Mouse (Mus musculus): ENCODE results near the gene Lrpprc. TPM values are rescaled to one million over a fixed set of nuclear protein-coding genes. Genes with fewer than 3 reads are reported as not detected.

The Lrpprc gene
- total and polyA plus RNA-seq, 3 experiments: 54.4 to 73.8 (median 65.9) TPM

- no peak overlapping the region for H3K27ac ChIP-seq (ENCODE audit: insufficient read depth, low read depth)
- in situ Hi-C loops (cut with MboI; ENCODE audit: low pct_ligation_motif_present, low pct_unique_long_range_greater_than_20kb, low sequenced_read_pairs): no loop called here
- peaks cover 32 to 87% of the 10 kb centered on the region in 2 experiments for H3K36me3 ChIP-seq (replicated peaks in 1 of 2; ENCODE audit: control insufficient read depth in 1 of 2, insufficient read depth in 1 of 2, low read length in 1 of 2)
These were observed 65.4 kb downstream of the Lrpprc start for GRCm38 (mm10) chr17:84725163-84725562.

GRCm38 (mm10) chr17:84724028-84724427 is 66.6 kb downstream of the Lrpprc start:
- Histone ChIP-seq H3K4me3 (replicated peaks in 1 of 3; ENCODE audit: low read depth in 2 of 3, low read length in 2 of 3, poor library complexity in 1 of 3) (no peak overlapping the region), H3K9ac (ENCODE audit: insufficient read depth, low read depth) (no peak overlapping the region), H3K9me3 (replicated peaks; ENCODE audit: low read length) (no peaks in the 10 kb centered on the region), H3K36me3 (replicated peaks in 1 of 2; ENCODE audit: control insufficient read depth in 1 of 2, insufficient read depth in 1 of 2, low read length in 1 of 2) (peaks cover 33 to 87% of the 10 kb centered on the region in 2 experiments), H3K27me3 (replicated peaks) (no peaks in the 10 kb centered on the region), H3K4me1 (ENCODE audit: control insufficient read depth in 1 of 2, insufficient read depth in 2 of 2) (peaks cover 2 to 47% of the 10 kb centered on the region in 2 experiments; a peak in 3 of 4 replicates), H3K4me2 (ENCODE audit: insufficient read depth, low read depth, poor library complexity, severe bottlenecking) (no peak overlapping the region), H3K27ac (ENCODE audit: insufficient read depth, low read depth) (peak overlapping the region; percentile 54), H3K79me2 (replicated peaks; ENCODE audit: control insufficient read depth, extremely low read depth, insufficient read depth, poor library complexity, severe bottlenecking) (no peaks in the 10 kb centered on the region)
- no peak for TF ChIP-seq IRF4 (IDR thresholded peaks at IDR 0.05; ENCODE audit: low read depth, low read length)
- TF ChIP-seq ELF1 (IDR thresholded peaks at IDR 0.05; ENCODE audit: low read depth, low read length): no peak
- TF ChIP-seq MAFK (IDR thresholded peaks at IDR 0.05; ENCODE audit: insufficient replicate concordance, low read length): no peak
- TF ChIP-seq JUND (conservative IDR thresholded peaks at IDR 0.05; ENCODE audit: low read depth, low read length): no peak
- TF ChIP-seq CHD2 (IDR thresholded peaks at IDR 0.05; ENCODE audit: low read length): no peak
- TF ChIP-seq POLR2AphosphoS2 (IDR thresholded peaks at IDR 0.05; ENCODE audit: low read depth, low read length): no peak
- no peak for TF ChIP-seq PAX5 (IDR thresholded peaks at IDR 0.05; ENCODE audit: low read length)
- TF ChIP-seq ZC3H11A (IDR thresholded peaks at IDR 0.05; ENCODE audit: low read depth, low read length): no peak
- no peak for TF ChIP-seq ETS1 (conservative IDR thresholded peaks at IDR 0.05; ENCODE audit: low read depth, low read length)
- TF ChIP-seq MXI1 (IDR thresholded peaks at IDR 0.05; ENCODE audit: low read depth, low read length): no peak
- no peak for TF ChIP-seq RAD21 (IDR thresholded peaks at IDR 0.05; ENCODE audit: low read depth, low read length)
- no peak for TF ChIP-seq TBP (conservative IDR thresholded peaks at IDR 0.05; ENCODE audit: low read depth, low read length)
- no peak for TF ChIP-seq TCF12 (IDR thresholded peaks at IDR 0.05; ENCODE audit: low read depth, low read length)
- no peak for TF ChIP-seq ZMIZ1 (IDR thresholded peaks at IDR 0.05; ENCODE audit: low read depth, low read length)
- TF ChIP-seq RCOR1 (conservative IDR thresholded peaks at IDR 0.05; ENCODE audit: low read depth, low read length): no peak
- in situ Hi-C loops (cut with MboI; ENCODE audit: low pct_ligation_motif_present, low pct_unique_long_range_greater_than_20kb, low sequenced_read_pairs): no loop called here
- dilution Hi-C loops (cut with MboI; ENCODE audit: extremely low pct_ligation_motif_present, extremely low pct_unique_long_range_greater_than_20kb, low sequenced_read_pairs): no loop called here
- no peak for DNase-seq (ENCODE audit: extremely low read depth)

More at GRCm38 (mm10) chr17:84725163-84725562, 65.4 kb downstream of the Lrpprc start:
- Histone ChIP-seq H3K4me3 (replicated peaks in 1 of 3; ENCODE audit: low read depth in 2 of 3, low read length in 2 of 3, poor library complexity in 1 of 3) (no peak overlapping the region), H3K4me1 (ENCODE audit: control insufficient read depth in 1 of 2, insufficient read depth in 2 of 2) (peaks cover 2 to 42% of the 10 kb centered on the region in 2 experiments; a peak in 3 of 4 replicates), H3K27me3 (replicated peaks) (no peaks in the 10 kb centered on the region), H3K4me2 (ENCODE audit: insufficient read depth, low read depth, poor library complexity, severe bottlenecking) (no peak overlapping the region), H3K9ac (ENCODE audit: insufficient read depth, low read depth) (no peak overlapping the region), H3K9me3 (replicated peaks; ENCODE audit: low read length) (no peaks in the 10 kb centered on the region), H3K79me2 (replicated peaks; ENCODE audit: control insufficient read depth, extremely low read depth, insufficient read depth, poor library complexity, severe bottlenecking) (no peaks in the 10 kb centered on the region)
- DNase-seq (ENCODE audit: extremely low read depth): no peak
- no peak for TF ChIP-seq BHLHE40 (IDR thresholded peaks at IDR 0.05; ENCODE audit: low read depth, low read length)
- no peak for TF ChIP-seq NELFE (IDR thresholded peaks at IDR 0.05; ENCODE audit: low read depth, low read length)
- no peak for TF ChIP-seq ZKSCAN1 (IDR thresholded peaks at IDR 0.05; ENCODE audit: borderline replicate concordance, low read depth, low read length)
- dilution Hi-C loops (cut with MboI; ENCODE audit: extremely low pct_ligation_motif_present, extremely low pct_unique_long_range_greater_than_20kb, low sequenced_read_pairs): no loop called here

Measured in CH12.LX (cell line).